Mouse (Mus musculus): ENCODE data around the gene Cnih2.
A peak's percentile ranks its signal among the peaks of the same experiment; 100 is the strongest.

DNA sequence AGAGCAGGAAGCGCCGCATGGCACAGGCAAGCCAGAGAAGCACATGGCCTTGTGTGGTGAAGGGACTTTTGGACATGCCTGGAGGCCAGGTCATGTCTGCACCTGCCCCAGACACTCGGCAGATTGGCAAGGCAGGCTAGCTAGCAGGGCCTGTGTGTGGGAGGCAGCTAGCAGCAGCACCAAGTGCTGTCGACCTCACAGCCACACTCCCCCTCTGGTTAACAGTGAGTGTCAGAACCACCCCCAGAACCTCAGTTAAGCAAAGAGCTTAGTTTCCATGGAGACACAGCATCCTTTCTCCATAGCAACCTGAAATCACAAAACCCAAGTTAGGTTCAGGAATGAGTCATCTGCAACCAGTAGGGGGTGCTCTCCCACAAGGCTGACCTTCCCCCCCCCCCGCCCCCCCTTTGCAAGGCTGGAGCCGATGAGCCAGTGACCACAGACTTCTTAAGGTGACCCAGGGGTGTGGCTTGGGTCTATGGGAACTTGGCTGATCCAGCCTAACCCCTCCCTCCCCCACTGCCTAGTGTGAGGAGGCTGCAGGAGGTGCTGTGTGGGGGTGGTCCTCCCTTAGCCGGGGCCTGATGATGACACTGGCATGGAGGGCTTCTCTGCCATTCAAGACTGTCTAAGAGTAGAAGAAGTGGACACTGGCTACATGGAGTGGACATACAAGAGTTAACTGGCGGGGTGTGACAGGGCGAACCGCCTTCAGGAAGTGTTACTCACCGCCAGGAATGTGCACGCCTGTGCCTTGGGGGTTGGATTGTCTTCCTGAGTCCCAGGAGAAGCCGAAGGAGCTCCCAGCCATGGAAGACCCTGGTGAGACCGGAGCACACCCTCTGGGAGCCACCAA, 48.0 kb downstream of the Cnih2 start, which contains the start of gene Rin1:
- TF ChIP-seq ELF1 (IDR thresholded peaks at IDR 0.05; ENCODE audit: low read depth, low read length) (no peak), BHLHE40 (IDR thresholded peaks at IDR 0.05; ENCODE audit: low read depth, low read length) (no peak), POLR2A (IDR thresholded peaks at IDR 0.05; ENCODE audit: low read depth, low read length) (no peak), NRF1 (IDR thresholded peaks at IDR 0.05; ENCODE audit: low read depth, low read length) (no peak), E2F4 (IDR thresholded peaks at IDR 0.05; ENCODE audit: insufficient replicate concordance, low read depth, low read length) (no peak), EP300 (IDR thresholded peaks at IDR 0.05; ENCODE audit: low read length) (no peak), MAFK (IDR thresholded peaks at IDR 0.05; ENCODE audit: insufficient replicate concordance, low read length) (no peak), ETS1 (conservative IDR thresholded peaks at IDR 0.05; ENCODE audit: low read depth, low read length) (no peak), NELFE (IDR thresholded peaks at IDR 0.05; ENCODE audit: low read depth, low read length) (no peak), TBP (conservative IDR thresholded peaks at IDR 0.05; ENCODE audit: low read depth, low read length) (no peak), CTCF (conservative IDR thresholded peaks at IDR 0.05 in 1 of 2, IDR thresholded peaks at IDR 0.05 in 1 of 2; ENCODE audit: low read depth in 2 of 2, low read length in 2 of 2) (peak in 1 of 2 experiments; percentile 58; a peak in 2 of 4 replicates), RCOR1 (conservative IDR thresholded peaks at IDR 0.05; ENCODE audit: low read depth, low read length) (no peak), JUN (IDR thresholded peaks at IDR 0.05; ENCODE audit: insufficient read depth, low read depth, low read length) (no peak)
